Mouse (Mus musculus): ENCODE measurements around the gene Csnk2b. TPM values are rescaled to one million over a fixed set of nuclear protein-coding genes. Genes with fewer than 3 reads are reported as not detected.
A peak's percentile ranks its signal among the peaks of the same experiment; 100 is the strongest.
"Not testable (repeated sequence)": the region's sequence is repeated elsewhere in the genome, so short reads cannot be mapped to it uniquely, and the experiment has no call there.

The Csnk2b gene
- polyA plus RNA-seq, 1 experiment from 2014 or later: 361 TPM

- no peak overlapping the region; the same call in 1 of the 2 replicates for H3K9ac ChIP-seq (replicated peaks; ENCODE audit: low read depth, low read length)
- H3K27me3 ChIP-seq (ENCODE audit: control insufficient read depth, insufficient read depth, low read length): no peaks in the 10 kb centered on the region
- H3K4me1 ChIP-seq (ENCODE audit: control insufficient read depth, insufficient read depth, low read length): peaks cover 15% of the 10 kb centered on the region
- no peak for ATAC-seq (ENCODE audit: low read depth)
- H3K4me3 ChIP-seq (ENCODE audit: low read depth, low read length): peak overlapping the region; percentile 63
- H3K36me3 ChIP-seq (ENCODE audit: control insufficient read depth, insufficient read depth, low read length): peaks cover 5% of the 10 kb centered on the region
- no peak overlapping the region for H3K27ac ChIP-seq (ENCODE audit: low read depth, low read length)
- peak overlapping the region; percentile 51 for H3K4me2 ChIP-seq (ENCODE audit: low read depth, low read length)
- H3K9me3 ChIP-seq (ENCODE audit: control insufficient read depth, low read length): no peaks in the 10 kb centered on the region
- WGBS: 75% methylated on average over 13 of the region's 13 CpGs
Observed at GRCm38 (mm10) chr17:35127017-35127416, 5.2 kb upstream of the Csnk2b start.

- peak; percentile 29; the same call in 1 of the 2 replicates for ATAC-seq (ENCODE audit: low read depth)
Observed at GRCm38 (mm10) chr17:35126206-35126611, 4.4 kb upstream of the Csnk2b start, which contains the start of gene D17H6S53E. Gene D17H6S53E (plus strand): TSS chr17:35126373.

GRCm38 (mm10) chr17:35125578-35125977 is 3.7 kb upstream of the Csnk2b start:
- no peak for ATAC-seq (ENCODE audit: low read depth)
- no peaks in the 10 kb centered on the region for H3K9me3 ChIP-seq (ENCODE audit: control insufficient read depth, low read length)
- WGBS: 42% methylated on average over 6 of the region's 6 CpGs
- peak overlapping the region; percentile 63 for H3K4me3 ChIP-seq (ENCODE audit: low read depth, low read length)
- H3K4me2 ChIP-seq (ENCODE audit: low read depth, low read length): peak overlapping the region; percentile 51
- H3K27me3 ChIP-seq (ENCODE audit: control insufficient read depth, insufficient read depth, low read length): no peaks in the 10 kb centered on the region
- H3K27ac ChIP-seq (ENCODE audit: low read depth, low read length): no peak overlapping the region
- H3K9ac ChIP-seq (replicated peaks; ENCODE audit: low read depth, low read length): peak overlapping the region; percentile 78
- H3K4me1 ChIP-seq (ENCODE audit: control insufficient read depth, insufficient read depth, low read length): peaks cover 15% of the 10 kb centered on the region
- H3K36me3 ChIP-seq (ENCODE audit: control insufficient read depth, insufficient read depth, low read length): peaks cover 5% of the 10 kb centered on the region

More at GRCm38 (mm10) chr17:35126206-35126611, 4.4 kb upstream of the Csnk2b start, which contains the start of gene D17H6S53E:
- WGBS: under 1% methylated on average over 36 of the region's 36 CpGs
- Histone ChIP-seq H3K27me3 (ENCODE audit: control insufficient read depth, insufficient read depth, low read length) (no peaks in the 10 kb centered on the region), H3K4me3 (ENCODE audit: low read depth, low read length) (peak within 1 kb of the TSS; percentile 63), H3K27ac (ENCODE audit: low read depth, low read length) (peak within 1 kb of the TSS; percentile 77; the same call in 1 of the 2 replicates), H3K4me2 (ENCODE audit: low read depth, low read length) (peak within 1 kb of the TSS; percentile 51), H3K36me3 (ENCODE audit: control insufficient read depth, insufficient read depth, low read length) (peaks cover 5% of the 10 kb centered on the region), H3K4me1 (ENCODE audit: control insufficient read depth, insufficient read depth, low read length) (peaks cover 15% of the 10 kb centered on the region), H3K9me3 (ENCODE audit: control insufficient read depth, low read length) (no peaks in the 10 kb centered on the region), H3K9ac (replicated peaks; ENCODE audit: low read depth, low read length) (peak within 1 kb of the TSS; percentile 78)

GRCm38 (mm10) chr17:35125081-35125480 is 3.2 kb upstream of the Csnk2b start:
- no peaks in the 10 kb centered on the region for H3K27me3 ChIP-seq (ENCODE audit: control insufficient read depth, insufficient read depth, low read length)
- H3K4me3 ChIP-seq (ENCODE audit: low read depth, low read length): no peak overlapping the region
- peaks cover 20% of the 10 kb centered on the region for H3K4me1 ChIP-seq (ENCODE audit: control insufficient read depth, insufficient read depth, low read length)
- no peak overlapping the region for H3K27ac ChIP-seq (ENCODE audit: low read depth, low read length)
- WGBS: 91% methylated on average over 1 of the region's 1 CpGs
- H3K9ac ChIP-seq (replicated peaks; ENCODE audit: low read depth, low read length): no peak overlapping the region
- peaks cover 5% of the 10 kb centered on the region for H3K36me3 ChIP-seq (ENCODE audit: control insufficient read depth, insufficient read depth, low read length)
- ATAC-seq (ENCODE audit: low read depth): no peak
- H3K9me3 ChIP-seq (ENCODE audit: control insufficient read depth, low read length): no peaks in the 10 kb centered on the region
- H3K4me2 ChIP-seq (ENCODE audit: low read depth, low read length): no peak overlapping the region

- peaks cover 22% of the 10 kb centered on the region for H3K4me1 ChIP-seq (ENCODE audit: control insufficient read depth, insufficient read depth, low read length)
- not testable (repeated sequence) for H3K9ac ChIP-seq (replicated peaks; ENCODE audit: low read depth, low read length); ATAC-seq (ENCODE audit: low read depth); H3K27me3 ChIP-seq (ENCODE audit: control insufficient read depth, insufficient read depth, low read length); H3K36me3 ChIP-seq (ENCODE audit: control insufficient read depth, insufficient read depth, low read length); H3K27ac ChIP-seq (ENCODE audit: low read depth, low read length); H3K4me2 ChIP-seq (ENCODE audit: low read depth, low read length); H3K9me3 ChIP-seq (ENCODE audit: control insufficient read depth, low read length); H3K4me3 ChIP-seq (ENCODE audit: low read depth, low read length)
- WGBS: 91% methylated on average over 12 of the region's 12 CpGs
Observed at GRCm38 (mm10) chr17:35124261-35124896, 2.5 kb upstream of the Csnk2b start.

GRCm38 (mm10) chr17:35123287-35123686 is 1.4 kb upstream of the Csnk2b start:
- H3K27me3 ChIP-seq (ENCODE audit: control insufficient read depth, insufficient read depth, low read length); H3K4me2 ChIP-seq (ENCODE audit: low read depth, low read length); H3K9ac ChIP-seq (replicated peaks; ENCODE audit: low read depth, low read length); H3K4me3 ChIP-seq (ENCODE audit: low read depth, low read length); H3K27ac ChIP-seq (ENCODE audit: low read depth, low read length); H3K9me3 ChIP-seq (ENCODE audit: control insufficient read depth, low read length); ATAC-seq (ENCODE audit: low read depth): not testable (repeated sequence)
- 93% methylated on average over 9 of the region's 9 CpGs for WGBS
- peaks cover 22% of the 10 kb centered on the region for H3K4me1 ChIP-seq (ENCODE audit: control insufficient read depth, insufficient read depth, low read length)
- H3K36me3 ChIP-seq (ENCODE audit: control insufficient read depth, insufficient read depth, low read length): peaks cover 10% of the 10 kb centered on the region

- peaks cover 22% of the 10 kb centered on the region for H3K36me3 ChIP-seq (ENCODE audit: control insufficient read depth, insufficient read depth, low read length)
- peak within 1 kb of the TSS; percentile 86 for H3K4me3 ChIP-seq (ENCODE audit: low read depth, low read length)
- H3K9ac ChIP-seq (replicated peaks; ENCODE audit: low read depth, low read length): peak within 1 kb of the TSS; percentile 86
- H3K27ac ChIP-seq (ENCODE audit: low read depth, low read length): peak within 1 kb of the TSS; percentile 85
- peak within 1 kb of the TSS; percentile 96 for H3K4me2 ChIP-seq (ENCODE audit: low read depth, low read length)
- H3K27me3 ChIP-seq (ENCODE audit: control insufficient read depth, insufficient read depth, low read length): no peaks in the 10 kb centered on the region
- no peaks in the 10 kb centered on the region for H3K9me3 ChIP-seq (ENCODE audit: control insufficient read depth, low read length)
- under 1% methylated on average over 50 of the region's 50 CpGs for WGBS
- peaks cover 10% of the 10 kb centered on the region for H3K4me1 ChIP-seq (ENCODE audit: control insufficient read depth, insufficient read depth, low read length)
- peak; percentile 92 for ATAC-seq (ENCODE audit: low read depth)
Observed at GRCm38 (mm10) chr17:35121143-35121799, 582 bp downstream of the Csnk2b start, which contains the start of gene Gpank1. Gene Gpank1 (plus strand): TSS chr17:35121455.

GRCm38 (mm10) chr17:35120745-35121142 is 1.1 kb downstream of the Csnk2b start:
- ATAC-seq (ENCODE audit: low read depth): no peak; the same call in none of the 2 replicates
- H3K9ac ChIP-seq (replicated peaks; ENCODE audit: low read depth, low read length): peak overlapping the region; percentile 86
- no peaks in the 10 kb centered on the region for H3K9me3 ChIP-seq (ENCODE audit: control insufficient read depth, low read length)
- peak overlapping the region; percentile 96 for H3K4me2 ChIP-seq (ENCODE audit: low read depth, low read length)
- under 1% methylated on average over 33 of the region's 33 CpGs for WGBS
- H3K4me3 ChIP-seq (ENCODE audit: low read depth, low read length): peak overlapping the region; percentile 86
- H3K27ac ChIP-seq (ENCODE audit: low read depth, low read length): peak overlapping the region; percentile 23; the same call in 1 of the 2 replicates
- peaks cover 27% of the 10 kb centered on the region for H3K36me3 ChIP-seq (ENCODE audit: control insufficient read depth, insufficient read depth, low read length)
- peaks cover 10% of the 10 kb centered on the region for H3K4me1 ChIP-seq (ENCODE audit: control insufficient read depth, insufficient read depth, low read length)
- H3K27me3 ChIP-seq (ENCODE audit: control insufficient read depth, insufficient read depth, low read length): no peaks in the 10 kb centered on the region
